Mouse (Mus musculus): ENCODE results near the gene U2af1l4. TPM values are rescaled to one million over a fixed set of nuclear protein-coding genes. Genes with fewer than 3 reads are reported as not detected.

The U2af1l4 gene
- total and polyA plus RNA-seq, 2 experiments from 2014 or later, result 54.7 to 96.4 TPM

- no peak overlapping the region for H3K9ac ChIP-seq (replicated peaks; ENCODE audit: low read length, poor library complexity, severe bottlenecking)
- no peak for TF ChIP-seq CTCF (IDR thresholded peaks at IDR 0.05)
- 54% methylated on average over 2 of the region's 2 CpGs for WGBS
- no peak for ATAC-seq (ENCODE audit: low FRiP score)
- H3K36me3 ChIP-seq (ENCODE audit: insufficient read depth, low read length), result peaks cover 14% of the 10 kb centered on the region
- no peak overlapping the region for H3K27ac ChIP-seq (ENCODE audit: low read depth, low read length)
- H3K27me3 ChIP-seq (ENCODE audit: insufficient read depth, low read length), result no peaks in the 10 kb centered on the region
- peak overlapping the region; percentile 92; the same call in 1 of the 2 replicates for H3K4me2 ChIP-seq (ENCODE audit: low read depth, low read length, poor library complexity, severe bottlenecking)
- DNase-seq (ENCODE audit: low spot score), result no peak
- H3K4me3 ChIP-seq (ENCODE audit: low read depth, low read length), result no peak overlapping the region
- no peaks in the 10 kb centered on the region for H3K9me3 ChIP-seq (ENCODE audit: low read length)
- H3K4me1 ChIP-seq (ENCODE audit: insufficient read depth, low read length), result no peaks in the 10 kb centered on the region
Measured at GRCm38 (mm10) chr7:30560296-30560695, 2.8 kb upstream of the U2af1l4 start.

GRCm38 (mm10) chr7:30562526-30563116 is 480 bp upstream of the U2af1l4 start:
- TF ChIP-seq CTCF (IDR thresholded peaks at IDR 0.05), result no peak
- DNase-seq (ENCODE audit: low spot score), result peak; percentile 21
- peak overlapping the region; percentile 79 for H3K4me2 ChIP-seq (ENCODE audit: low read depth, low read length, poor library complexity, severe bottlenecking)
- peak overlapping the region; percentile 63 for H3K4me3 ChIP-seq (ENCODE audit: low read depth, low read length)
- H3K9me3 ChIP-seq (ENCODE audit: low read length), result no peaks in the 10 kb centered on the region
- 0 out of 2 replicates have a peak overlapping the region, but pooled peaks have one; percentile 18 for H3K27ac ChIP-seq (ENCODE audit: low read depth, low read length)
- peak overlapping the region; percentile 55 for H3K9ac ChIP-seq (replicated peaks; ENCODE audit: low read length, poor library complexity, severe bottlenecking)
- WGBS, result 1% methylated on average over 27 of the region's 27 CpGs
- ATAC-seq (ENCODE audit: low FRiP score), result 0 out of 2 replicates have a peak, but pooled peaks have one; percentile 0
- H3K4me1 ChIP-seq (ENCODE audit: insufficient read depth, low read length), result no peaks in the 10 kb centered on the region
- H3K36me3 ChIP-seq (ENCODE audit: insufficient read depth, low read length), result peaks cover 19% of the 10 kb centered on the region
- H3K27me3 ChIP-seq (ENCODE audit: insufficient read depth, low read length), result no peaks in the 10 kb centered on the region

GRCm38 (mm10) chr7:30563906-30564280 is 792 bp downstream of the U2af1l4 start:
- H3K4me2 ChIP-seq (ENCODE audit: low read depth, low read length, poor library complexity, severe bottlenecking), result peak overlapping the region; percentile 78
- H3K9ac ChIP-seq (replicated peaks; ENCODE audit: low read length, poor library complexity, severe bottlenecking), result peak overlapping the region; percentile 75
- H3K36me3 ChIP-seq (ENCODE audit: insufficient read depth, low read length), result peaks cover 29% of the 10 kb centered on the region
- H3K27me3 ChIP-seq (ENCODE audit: insufficient read depth, low read length), result no peaks in the 10 kb centered on the region
- peak overlapping the region; percentile 86 for H3K27ac ChIP-seq (ENCODE audit: low read depth, low read length)
- 25% methylated on average over 6 of the region's 6 CpGs for WGBS
- no peak for DNase-seq (ENCODE audit: low spot score)
- no peaks in the 10 kb centered on the region for H3K9me3 ChIP-seq (ENCODE audit: low read length)
- TF ChIP-seq CTCF (IDR thresholded peaks at IDR 0.05), result 0 out of 2 replicates have a peak, but pooled peaks have one; percentile 1
- H3K4me1 ChIP-seq (ENCODE audit: insufficient read depth, low read length), result no peaks in the 10 kb centered on the region
- ATAC-seq (ENCODE audit: low FRiP score), result no peak
- H3K4me3 ChIP-seq (ENCODE audit: low read depth, low read length), result peak overlapping the region; percentile 63

- ATAC-seq (ENCODE audit: low FRiP score) (no peak), DNase-seq (ENCODE audit: low spot score) (no peak)
- H3K27ac ChIP-seq (ENCODE audit: low read depth, low read length), result no peak within 1 kb of the TSS
- no peaks in the 10 kb centered on the region for H3K9me3 ChIP-seq (ENCODE audit: low read length)
- H3K9ac ChIP-seq (replicated peaks; ENCODE audit: low read length, poor library complexity, severe bottlenecking), result no peak within 1 kb of the TSS
- no peak within 1 kb of the TSS for H3K4me3 ChIP-seq (ENCODE audit: low read depth, low read length)
- WGBS, result 95% methylated on average over 12 of the region's 12 CpGs
- H3K36me3 ChIP-seq (ENCODE audit: insufficient read depth, low read length), result peaks cover 41% of the 10 kb centered on the region
- no peak within 1 kb of the TSS; the same call in 1 of the 2 replicates for H3K4me2 ChIP-seq (ENCODE audit: low read depth, low read length, poor library complexity, severe bottlenecking)
- TF ChIP-seq CTCF (IDR thresholded peaks at IDR 0.05), result no peak
- no peaks in the 10 kb centered on the region for H3K4me1 ChIP-seq (ENCODE audit: insufficient read depth, low read length)
- no peaks in the 10 kb centered on the region for H3K27me3 ChIP-seq (ENCODE audit: insufficient read depth, low read length)
Measured at GRCm38 (mm10) chr7:30564970-30565571, 2.0 kb downstream of the U2af1l4 start, which contains the start of gene Igflr1. Gene Igflr1, plus strand, starts transcription at chr7:30565427.

GRCm38 (mm10) chr7:30566033-30566432 is 2.9 kb downstream of the U2af1l4 start:
- Histone ChIP-seq H3K4me2 (ENCODE audit: low read depth, low read length, poor library complexity, severe bottlenecking) (no peak overlapping the region), H3K27ac (ENCODE audit: low read depth, low read length) (no peak overlapping the region), H3K9ac (replicated peaks; ENCODE audit: low read length, poor library complexity, severe bottlenecking) (no peak overlapping the region), H3K27me3 (ENCODE audit: insufficient read depth, low read length) (no peaks in the 10 kb centered on the region), H3K36me3 (ENCODE audit: insufficient read depth, low read length) (peaks cover 50% of the 10 kb centered on the region), H3K4me3 (ENCODE audit: low read depth, low read length) (no peak overlapping the region), H3K4me1 (ENCODE audit: insufficient read depth, low read length) (no peaks in the 10 kb centered on the region), H3K9me3 (ENCODE audit: low read length) (no peaks in the 10 kb centered on the region)
- DNase-seq (ENCODE audit: low spot score) (no peak), ATAC-seq (ENCODE audit: low FRiP score) (no peak)
- no peak for TF ChIP-seq CTCF (IDR thresholded peaks at IDR 0.05)
- WGBS, result 90% methylated on average over 9 of the region's 9 CpGs

- Histone ChIP-seq H3K9ac (replicated peaks; ENCODE audit: low read length, poor library complexity, severe bottlenecking) (no peak overlapping the region), H3K4me2 (ENCODE audit: low read depth, low read length, poor library complexity, severe bottlenecking) (no peak overlapping the region), H3K4me3 (ENCODE audit: low read depth, low read length) (no peak overlapping the region), H3K4me1 (ENCODE audit: insufficient read depth, low read length) (no peaks in the 10 kb centered on the region), H3K27me3 (ENCODE audit: insufficient read depth, low read length) (no peaks in the 10 kb centered on the region), H3K36me3 (ENCODE audit: insufficient read depth, low read length) (peaks cover 61% of the 10 kb centered on the region), H3K27ac (ENCODE audit: low read depth, low read length) (no peak overlapping the region), H3K9me3 (ENCODE audit: low read length) (no peaks in the 10 kb centered on the region)
- no peak for TF ChIP-seq CTCF (IDR thresholded peaks at IDR 0.05)
- WGBS, result 92% methylated on average over 11 of the region's 11 CpGs
- ATAC-seq (ENCODE audit: low FRiP score), result no peak
- DNase-seq (ENCODE audit: low spot score), result no peak
Measured at GRCm38 (mm10) chr7:30567555-30567954, 4.5 kb downstream of the U2af1l4 start.

Measured in midbrain, postnatal 0 days (tissue).